Mouse (Mus musculus): ENCODE measurements around the gene Usp19. TPM values are rescaled to one million over a fixed set of nuclear protein-coding genes. Genes with fewer than 3 reads are reported as not detected.

The Usp19 gene
- polyA plus RNA-seq, 1 experiment from 2014 or later, result 49.5 TPM

DNA sequence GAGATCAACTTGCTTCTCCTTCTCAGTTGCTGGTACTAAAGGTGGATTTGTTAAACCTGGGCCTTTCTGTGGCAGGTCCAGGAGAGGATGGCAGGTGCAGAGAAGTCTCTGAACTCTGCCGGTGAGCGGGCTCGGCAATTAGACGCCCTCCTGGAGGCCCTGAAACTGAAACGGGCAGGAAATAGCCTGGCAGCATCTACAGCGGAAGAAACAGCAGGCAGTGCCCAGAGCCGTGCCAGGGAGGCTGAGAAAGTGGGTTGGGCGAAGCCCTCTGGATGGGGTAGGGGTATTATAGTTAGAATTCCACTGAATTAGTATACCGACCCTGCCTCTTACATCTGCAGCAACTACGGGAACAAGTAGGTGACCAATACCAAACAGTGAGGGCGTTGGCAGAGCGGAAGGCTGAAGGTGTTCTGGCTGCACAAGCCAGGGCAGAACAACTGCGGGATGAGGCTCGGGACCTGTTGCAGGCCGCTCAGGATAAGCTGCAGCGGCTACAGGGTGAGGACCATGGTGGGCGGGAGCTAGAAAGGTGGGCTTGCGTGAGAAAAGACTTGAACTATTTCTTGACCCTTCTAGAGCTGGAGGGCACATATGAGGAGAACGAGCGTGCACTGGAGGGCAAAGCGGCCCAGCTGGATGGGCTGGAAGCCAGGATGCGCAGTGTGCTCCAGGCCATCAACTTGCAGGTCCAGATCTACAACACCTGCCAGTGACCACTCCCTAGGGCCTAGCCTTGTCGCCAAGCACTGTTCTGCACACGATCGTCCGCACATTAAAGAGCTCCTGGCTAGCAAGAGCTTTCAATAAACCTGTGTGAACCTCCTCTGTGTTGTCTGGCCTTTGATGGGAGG is 472 bp upstream of the Usp19 start:
- H3K36me3 ChIP-seq, result peaks cover 60% of the 10 kb centered on the region
- H3K27me3 ChIP-seq (replicated peaks), result no peaks in the 10 kb centered on the region
- H3K4me2 ChIP-seq (replicated peaks), result peak overlapping the region; percentile 68
- H3K9me3 ChIP-seq, result no peaks in the 10 kb centered on the region
- peak overlapping the region; percentile 97 for H3K27ac ChIP-seq
- 64% methylated on average over 26 of the region's 26 CpGs for WGBS
- H3K9ac ChIP-seq, result peak overlapping the region; percentile 94
- peak overlapping the region; percentile 97 for H3K4me3 ChIP-seq (replicated peaks)
- ATAC-seq, result peak; percentile 18
- H3K4me1 ChIP-seq (replicated peaks), result peaks cover 16% of the 10 kb centered on the region

DNA sequence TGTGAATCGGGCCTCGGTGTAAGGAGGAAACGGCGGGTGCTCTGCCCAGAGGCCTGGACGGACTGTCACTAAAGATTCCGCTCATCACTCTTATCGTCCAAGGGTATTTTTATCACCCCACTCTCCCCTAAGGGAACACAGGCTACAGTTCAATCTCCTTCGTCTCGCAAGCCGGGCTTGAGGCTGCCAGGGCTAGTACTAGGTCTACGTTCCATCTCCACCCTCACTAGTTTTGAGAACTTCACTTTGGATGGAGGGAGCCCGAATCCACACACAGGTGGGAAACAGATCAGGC is 831 bp downstream of the Usp19 start:
- Histone ChIP-seq H3K36me3 (peaks cover 62% of the 10 kb centered on the region), H3K9ac (peak overlapping the region; percentile 94), H3K9me3 (no peaks in the 10 kb centered on the region), H3K4me3 (replicated peaks) (peak overlapping the region; percentile 97), H3K27ac (peak overlapping the region; percentile 97), H3K4me1 (replicated peaks) (peaks cover 16% of the 10 kb centered on the region), H3K4me2 (replicated peaks) (peak overlapping the region; percentile 68), H3K27me3 (replicated peaks) (no peaks in the 10 kb centered on the region)
- WGBS, result 6% methylated on average over 12 of the region's 12 CpGs
- no peak for ATAC-seq

DNA sequence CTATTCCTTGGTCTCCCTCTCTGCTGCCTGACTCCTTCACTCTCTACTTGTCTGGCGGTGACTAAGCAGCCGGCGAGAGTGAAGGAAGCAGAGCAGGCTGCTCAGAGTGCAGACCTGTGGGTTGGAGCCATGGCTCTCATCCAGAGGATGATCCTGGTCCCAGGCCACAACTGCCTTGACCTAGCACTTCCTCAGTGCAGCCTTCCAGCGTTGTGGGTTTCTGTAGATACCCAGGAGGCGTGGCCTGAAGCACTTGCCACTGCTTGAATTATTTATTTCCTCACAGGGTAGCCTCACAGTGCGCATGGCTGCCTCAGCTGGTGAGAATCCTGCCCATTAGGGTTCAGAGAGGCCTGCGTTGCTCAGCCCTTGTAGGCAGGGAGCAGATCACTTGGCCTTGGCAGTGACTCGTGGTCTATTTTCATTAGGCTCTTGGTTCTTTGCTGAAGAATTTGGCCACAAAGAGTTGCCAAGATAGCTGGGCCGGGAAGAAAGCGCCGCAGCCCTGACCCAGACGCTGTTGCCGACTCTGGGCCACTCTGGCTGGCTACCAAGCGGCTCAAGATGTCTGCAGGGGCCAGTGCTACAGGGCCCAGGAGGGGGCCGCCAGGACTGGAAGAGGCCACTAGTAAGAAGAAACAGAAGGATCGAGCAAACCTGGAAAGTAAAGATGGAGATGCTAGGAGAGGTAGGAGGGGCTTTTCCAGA is 1.8 kb downstream of the Usp19 start:
- WGBS, result 78% methylated on average over 16 of the region's 16 CpGs
- peaks cover 63% of the 10 kb centered on the region for H3K36me3 ChIP-seq
- H3K9ac ChIP-seq, result peak overlapping the region; percentile 94
- H3K4me1 ChIP-seq (replicated peaks), result peaks cover 16% of the 10 kb centered on the region
- ATAC-seq, result no peak
- no peaks in the 10 kb centered on the region for H3K9me3 ChIP-seq
- peak overlapping the region; percentile 97 for H3K4me3 ChIP-seq (replicated peaks)
- no peaks in the 10 kb centered on the region for H3K27me3 ChIP-seq (replicated peaks)
- no peak overlapping the region for H3K27ac ChIP-seq
- peak overlapping the region; percentile 68 for H3K4me2 ChIP-seq (replicated peaks)

DNA sequence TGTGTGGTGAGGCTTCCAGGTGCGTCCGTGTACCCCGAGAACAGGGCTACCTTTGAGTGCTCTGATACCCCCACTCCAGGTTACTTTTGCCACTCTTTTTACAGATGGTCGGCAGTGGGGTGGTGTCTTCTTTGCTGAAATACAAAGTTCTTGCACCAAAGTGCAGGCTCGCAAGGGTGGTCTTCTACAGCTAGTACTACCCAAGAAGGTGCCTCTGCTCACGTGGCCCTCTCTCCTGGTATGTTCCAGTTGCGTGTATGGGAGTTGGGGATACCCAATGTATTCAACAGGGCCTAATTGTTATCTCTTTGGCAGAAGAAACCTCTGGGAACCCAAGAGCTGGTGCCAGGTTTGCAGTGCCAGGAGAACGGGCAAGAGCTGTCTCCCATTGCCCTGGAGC is 2.8 kb downstream of the Usp19 start:
- ATAC-seq, result no peak
- H3K27ac ChIP-seq, result no peak overlapping the region
- no peaks in the 10 kb centered on the region for H3K9me3 ChIP-seq
- 96% methylated on average over 8 of the region's 8 CpGs for WGBS
- H3K36me3 ChIP-seq, result peaks cover 63% of the 10 kb centered on the region
- no peak overlapping the region for H3K9ac ChIP-seq
- H3K4me3 ChIP-seq (replicated peaks), result no peak overlapping the region
- no peak overlapping the region for H3K4me2 ChIP-seq (replicated peaks)
- H3K27me3 ChIP-seq (replicated peaks), result no peaks in the 10 kb centered on the region
- H3K4me1 ChIP-seq (replicated peaks), result peaks cover 16% of the 10 kb centered on the region

DNA sequence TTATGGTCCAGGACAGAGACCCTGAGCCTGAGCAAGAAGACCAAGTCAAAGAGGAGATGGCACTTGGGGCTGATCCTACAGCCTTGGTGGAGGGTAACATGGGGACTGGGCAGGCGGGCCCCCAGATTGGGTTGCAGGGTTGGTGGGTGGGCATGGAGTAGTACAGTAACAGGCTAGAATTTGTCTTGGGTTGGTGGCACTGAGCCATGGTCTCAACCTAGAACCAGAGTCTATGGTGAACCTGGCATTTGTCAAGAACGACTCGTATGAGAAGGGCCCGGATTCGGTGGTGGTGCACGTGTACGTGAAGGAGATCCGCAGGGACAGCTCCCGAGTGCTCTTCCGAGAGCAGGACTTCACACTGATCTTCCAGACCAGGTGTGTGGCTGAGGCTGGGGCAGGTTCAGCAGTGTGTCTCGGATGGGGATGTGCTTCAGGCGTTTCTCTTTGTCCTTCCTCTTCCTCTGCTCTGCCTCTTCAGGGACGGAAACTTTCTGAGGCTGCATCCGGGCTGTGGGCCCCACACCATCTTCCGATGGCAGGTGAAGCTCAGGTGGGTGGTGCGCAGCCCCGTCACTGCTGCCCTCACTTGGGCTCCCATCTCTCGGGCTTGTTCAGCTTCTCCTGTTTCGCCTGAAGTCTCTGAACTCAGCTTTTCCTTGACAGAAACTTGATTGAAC is 3.9 kb downstream of the Usp19 start:
- ATAC-seq, result no peak
- Histone ChIP-seq H3K4me3 (replicated peaks) (no peak overlapping the region), H3K27ac (no peak overlapping the region), H3K27me3 (replicated peaks) (no peaks in the 10 kb centered on the region), H3K36me3 (peaks cover 64% of the 10 kb centered on the region), H3K9ac (no peak overlapping the region), H3K4me2 (replicated peaks) (no peak overlapping the region), H3K4me1 (replicated peaks) (peaks cover 16% of the 10 kb centered on the region), H3K9me3 (no peaks in the 10 kb centered on the region)
- WGBS, result 93% methylated on average over 19 of the region's 19 CpGs

- H3K9ac ChIP-seq, result no peak overlapping the region
- H3K27ac ChIP-seq, result no peak overlapping the region
- H3K36me3 ChIP-seq, result peaks cover 68% of the 10 kb centered on the region
- WGBS, result 84% methylated on average over 10 of the region's 10 CpGs
- no peak overlapping the region for H3K4me2 ChIP-seq (replicated peaks)
- H3K4me1 ChIP-seq (replicated peaks), result peaks cover 13% of the 10 kb centered on the region
- no peak overlapping the region for H3K4me3 ChIP-seq (replicated peaks)
- H3K9me3 ChIP-seq, result no peaks in the 10 kb centered on the region
- ATAC-seq, result no peak
- H3K27me3 ChIP-seq (replicated peaks), result no peaks in the 10 kb centered on the region
These were observed 4.5 kb downstream of the Usp19 start for GRCm38 (mm10) chr9:108494905-108495304.

GRCm38 (mm10) chr9:108499231-108499630 is 8.8 kb downstream of the Usp19 start:
- no peak overlapping the region for H3K9ac ChIP-seq
- no peaks in the 10 kb centered on the region for H3K27me3 ChIP-seq (replicated peaks)
- ATAC-seq, result no peak
- 90% methylated on average over 7 of the region's 7 CpGs for WGBS
- no peaks in the 10 kb centered on the region for H3K4me1 ChIP-seq (replicated peaks)
- H3K36me3 ChIP-seq, result peaks cover 71% of the 10 kb centered on the region
- no peak overlapping the region for H3K4me3 ChIP-seq (replicated peaks)
- H3K4me2 ChIP-seq (replicated peaks), result no peak overlapping the region
- H3K27ac ChIP-seq, result no peak overlapping the region
- H3K9me3 ChIP-seq, result no peaks in the 10 kb centered on the region

- no peak for ATAC-seq
- 91% methylated on average over 15 of the region's 15 CpGs for WGBS
These were observed 9.5 kb downstream of the Usp19 start for GRCm38 (mm10) chr9:108499943-108500342.

GRCm38 (mm10) chr9:108506901-108507300 is 16.5 kb downstream of the Usp19 start:
- no peak for ATAC-seq
- Histone ChIP-seq H3K4me3 (replicated peaks) (peak overlapping the region; percentile 72; the same call in 1 of the 2 replicates), H3K4me1 (replicated peaks) (peaks cover 11% of the 10 kb centered on the region), H3K27ac (peak overlapping the region; percentile 89), H3K9ac (peak overlapping the region; percentile 39; the same call in 1 of the 2 replicates), H3K27me3 (replicated peaks) (no peaks in the 10 kb centered on the region), H3K4me2 (replicated peaks) (peak overlapping the region; percentile 79), H3K36me3 (peaks cover 14% of the 10 kb centered on the region), H3K9me3 (no peaks in the 10 kb centered on the region)
- WGBS, result 85% methylated on average over 7 of the region's 7 CpGs

More at GRCm38 (mm10) chr9:108499943-108500342, 9.5 kb downstream of the Usp19 start:
- H3K27me3 ChIP-seq (replicated peaks), result no peaks in the 10 kb centered on the region
- no peak overlapping the region for H3K4me3 ChIP-seq (replicated peaks)
- H3K4me2 ChIP-seq (replicated peaks), result no peak overlapping the region
- peaks cover 64% of the 10 kb centered on the region for H3K36me3 ChIP-seq
- no peak overlapping the region for H3K9ac ChIP-seq
- no peak overlapping the region for H3K27ac ChIP-seq
- H3K9me3 ChIP-seq, result no peaks in the 10 kb centered on the region
- H3K4me1 ChIP-seq (replicated peaks), result no peaks in the 10 kb centered on the region

DNA sequence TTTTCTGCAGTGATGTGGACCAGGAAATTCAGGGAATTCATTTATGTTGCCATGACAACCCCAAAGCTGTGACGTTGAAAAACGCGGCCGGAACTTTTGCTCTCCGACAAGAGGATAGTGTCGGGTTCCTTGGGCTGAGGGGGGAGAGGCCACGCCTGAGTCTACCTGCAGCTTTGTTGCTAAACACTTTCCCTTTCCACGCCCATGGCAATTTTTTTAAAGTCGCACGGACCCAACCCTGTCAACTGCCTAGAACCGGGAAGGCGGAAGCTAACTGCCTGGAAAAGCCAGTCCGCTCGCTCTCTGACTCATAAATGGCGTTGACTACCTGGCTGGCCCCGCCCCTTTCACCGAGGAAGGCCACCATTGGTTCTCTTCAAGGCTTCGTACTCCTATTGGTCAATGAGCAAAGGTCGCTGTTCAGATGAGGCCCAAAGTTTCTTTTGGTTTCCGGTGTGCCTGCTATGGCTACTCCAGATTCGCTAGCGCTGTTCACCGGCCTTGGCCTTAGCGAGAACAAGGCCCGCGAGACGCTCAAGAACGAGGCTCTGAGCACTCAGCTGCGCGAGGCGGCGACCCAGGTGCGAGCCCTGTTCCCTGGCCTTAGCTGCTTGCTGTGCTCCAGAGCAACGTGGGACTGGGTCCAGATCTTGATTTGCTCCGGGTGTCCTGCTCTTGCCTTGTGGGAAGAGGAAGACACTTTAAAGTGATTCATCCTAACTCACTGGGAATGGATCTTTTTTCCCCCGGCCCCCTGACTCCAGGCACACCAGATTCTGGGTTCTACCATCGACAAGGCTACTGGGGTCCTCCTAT is 17.4 kb downstream of the Usp19 start, which contains the start of gene Qars:
Qars (plus strand) TSS at position 88 of the 816 bp plus-strand sequence.
- under 1% methylated on average over 37 of the region's 37 CpGs for WGBS
- peak; percentile 98 for ATAC-seq

GRCm38 (mm10) chr9:108508776-108509175 is 18.4 kb downstream of the Usp19 start:
- no peak overlapping the region for H3K27ac ChIP-seq
- no peaks in the 10 kb centered on the region for H3K9me3 ChIP-seq
- peaks cover 31% of the 10 kb centered on the region for H3K36me3 ChIP-seq
- peaks cover 11% of the 10 kb centered on the region for H3K4me1 ChIP-seq (replicated peaks)
- H3K4me3 ChIP-seq (replicated peaks), result peak overlapping the region; percentile 72
- no peak for ATAC-seq
- peak overlapping the region; percentile 79 for H3K4me2 ChIP-seq (replicated peaks)
- no peaks in the 10 kb centered on the region for H3K27me3 ChIP-seq (replicated peaks)
- 87% methylated on average over 7 of the region's 7 CpGs for WGBS
- peak overlapping the region; percentile 82 for H3K9ac ChIP-seq

More for the DNA sequence above, 17.4 kb downstream of the Usp19 start, which contains the start of gene Qars:
- no peaks in the 10 kb centered on the region for H3K27me3 ChIP-seq (replicated peaks)
- H3K4me1 ChIP-seq (replicated peaks), result peaks cover 11% of the 10 kb centered on the region
- H3K36me3 ChIP-seq, result peaks cover 22% of the 10 kb centered on the region
- peak within 1 kb of the TSS; percentile 79 for H3K4me2 ChIP-seq (replicated peaks)
- H3K4me3 ChIP-seq (replicated peaks), result peak within 1 kb of the TSS; percentile 72
- H3K27ac ChIP-seq, result peak within 1 kb of the TSS; percentile 89
- peak within 1 kb of the TSS; percentile 82 for H3K9ac ChIP-seq
- no peaks in the 10 kb centered on the region for H3K9me3 ChIP-seq
